Mouse (Mus musculus) spleen, adult 2 months (tissue): ENCODE measurements around the gene Ypel3.

Experiments
- CTCF ChIP-seq: fragments of 200-500 bp; IDR thresholded peaks from 2 replicates; pipeline ENCODE4 v1.5.1; 2011; ENCODE audit warnings: mild to moderate bottlenecking, inconsistent platforms; ENCODE audit not compliant: insufficient read depth, insufficient read length, insufficient replicate concordance; ENCODE audit errors: extremely low read depth
- POLR2A ChIP-seq: fragments of 200-500 bp; IDR thresholded peaks from 2 replicates; pipeline ENCODE4 v1.6.1; 2011; ENCODE audit warnings: low read depth, low read length, inconsistent platforms

DNA sequence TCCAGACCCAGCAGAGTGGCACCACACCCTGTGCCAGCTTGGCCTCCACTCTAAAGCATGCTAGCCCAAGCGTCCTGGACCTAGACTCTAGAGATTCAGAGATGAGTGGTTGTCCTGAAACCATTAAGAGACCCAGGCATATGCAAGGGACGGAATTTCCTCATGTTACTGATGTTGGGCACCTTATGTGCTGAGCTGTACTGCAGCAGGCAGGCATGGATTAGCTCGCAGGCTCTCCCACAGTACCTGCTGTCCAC is 849 bp upstream of the Ypel3 start:
- TF ChIP-seq CTCF (no peak), POLR2A (no peak)
